Mouse (Mus musculus): Measurements from ENCODE around the gene Mlf2. TPM values are rescaled to one million over a fixed set of nuclear protein-coding genes. Genes with fewer than 3 reads are reported as not detected.
A peak's percentile ranks its signal among the peaks of the same experiment; 100 is the strongest.

The Mlf2 gene
- polyA plus RNA-seq, 1 experiment = 250 TPM

- Histone ChIP-seq H3K4me1 (ENCODE audit: control insufficient read depth, insufficient read depth, low read length) (no peaks in the 10 kb centered on the region), H3K27ac (ENCODE audit: insufficient read depth, low read length) (no peak within 1 kb of the TSS)
- TF ChIP-seq POLR2A (IDR thresholded peaks at IDR 0.05; ENCODE audit: low read depth, low read length) (no peak), CTCF (IDR thresholded peaks at IDR 0.05; ENCODE audit: borderline replicate concordance, insufficient read depth, low read length) (no peak)
Measured at GRCm38 (mm10) chr6:124911533-124912218, 19.5 kb upstream of the Mlf2 start, which contains the start of gene Lag3. Gene Lag3 (minus strand): TSS chr6:124911705.

GRCm38 (mm10) chr6:124913214-124913613, 18.0 kb upstream of the Mlf2 start:
- Histone ChIP-seq H3K4me3 (ENCODE audit: insufficient read depth, low read length) (no peak overlapping the region), H3K27ac (ENCODE audit: insufficient read depth, low read length) (no peak overlapping the region), H3K4me1 (ENCODE audit: control insufficient read depth, insufficient read depth, low read length) (no peaks in the 10 kb centered on the region)
- peak; percentile 26; the same call in 1 of the 2 replicates for TF ChIP-seq POLR2A (IDR thresholded peaks at IDR 0.05; ENCODE audit: low read depth, low read length)
- TF ChIP-seq CTCF (IDR thresholded peaks at IDR 0.05; ENCODE audit: borderline replicate concordance, insufficient read depth, low read length) = no peak

More at GRCm38 (mm10) chr6:124911533-124912218, 19.5 kb upstream of the Mlf2 start, which contains the start of gene Lag3:
- H3K4me3 ChIP-seq (ENCODE audit: insufficient read depth, low read length) = no peak within 1 kb of the TSS

- no peak overlapping the region for H3K4me3 ChIP-seq (ENCODE audit: insufficient read depth, low read length)
- H3K27ac ChIP-seq (ENCODE audit: insufficient read depth, low read length) = no peak overlapping the region
- H3K4me1 ChIP-seq (ENCODE audit: control insufficient read depth, insufficient read depth, low read length) = no peaks in the 10 kb centered on the region; the same call in 1 of the 2 replicates
- TF ChIP-seq CTCF (IDR thresholded peaks at IDR 0.05; ENCODE audit: borderline replicate concordance, insufficient read depth, low read length) (no peak), POLR2A (IDR thresholded peaks at IDR 0.05; ENCODE audit: low read depth, low read length) (no peak)
Measured at GRCm38 (mm10) chr6:124913721-124914285, 17.4 kb upstream of the Mlf2 start.

- H3K27ac ChIP-seq (ENCODE audit: insufficient read depth, low read length) = no peak overlapping the region
- TF ChIP-seq POLR2A (IDR thresholded peaks at IDR 0.05; ENCODE audit: low read depth, low read length) (no peak), CTCF (IDR thresholded peaks at IDR 0.05; ENCODE audit: borderline replicate concordance, insufficient read depth, low read length) (no peak)
- no peak overlapping the region for H3K4me3 ChIP-seq (ENCODE audit: insufficient read depth, low read length)
- H3K4me1 ChIP-seq (ENCODE audit: control insufficient read depth, insufficient read depth, low read length) = no peaks in the 10 kb centered on the region; the same call in 1 of the 2 replicates
Measured at GRCm38 (mm10) chr6:124914511-124914910, 16.7 kb upstream of the Mlf2 start.

GRCm38 (mm10) chr6:124915160-124915941, 15.8 kb upstream of the Mlf2 start:
- H3K27ac ChIP-seq (ENCODE audit: insufficient read depth, low read length) = no peak overlapping the region
- no peaks in the 10 kb centered on the region; the same call in 1 of the 2 replicates for H3K4me1 ChIP-seq (ENCODE audit: control insufficient read depth, insufficient read depth, low read length)
- TF ChIP-seq POLR2A (IDR thresholded peaks at IDR 0.05; ENCODE audit: low read depth, low read length) (peak; percentile 12), CTCF (IDR thresholded peaks at IDR 0.05; ENCODE audit: borderline replicate concordance, insufficient read depth, low read length) (no peak)
- H3K4me3 ChIP-seq (ENCODE audit: insufficient read depth, low read length) = peak overlapping the region; percentile 56

GRCm38 (mm10) chr6:124915942-124916694, 15.1 kb upstream of the Mlf2 start:
- H3K4me1 ChIP-seq (ENCODE audit: control insufficient read depth, insufficient read depth, low read length) = peaks cover 4% of the 10 kb centered on the region
- TF ChIP-seq CTCF (IDR thresholded peaks at IDR 0.05; ENCODE audit: borderline replicate concordance, insufficient read depth, low read length) (no peak), POLR2A (IDR thresholded peaks at IDR 0.05; ENCODE audit: low read depth, low read length) (peak; percentile 37; the same call in 1 of the 2 replicates)
- no peak overlapping the region for H3K27ac ChIP-seq (ENCODE audit: insufficient read depth, low read length)
- peak overlapping the region; percentile 56 for H3K4me3 ChIP-seq (ENCODE audit: insufficient read depth, low read length)

- H3K4me1 ChIP-seq (ENCODE audit: control insufficient read depth, insufficient read depth, low read length) = peaks cover 4% of the 10 kb centered on the region
- TF ChIP-seq CTCF (IDR thresholded peaks at IDR 0.05; ENCODE audit: borderline replicate concordance, insufficient read depth, low read length) (peak; percentile 49), POLR2A (IDR thresholded peaks at IDR 0.05; ENCODE audit: low read depth, low read length) (no peak)
- peak overlapping the region; percentile 56 for H3K4me3 ChIP-seq (ENCODE audit: insufficient read depth, low read length)
- H3K27ac ChIP-seq (ENCODE audit: insufficient read depth, low read length) = peak overlapping the region; percentile 84
Measured at GRCm38 (mm10) chr6:124916695-124917517, 14.3 kb upstream of the Mlf2 start.

GRCm38 (mm10) chr6:124917518-124918330, 13.5 kb upstream of the Mlf2 start:
- Histone ChIP-seq H3K4me3 (ENCODE audit: insufficient read depth, low read length) (peak overlapping the region; percentile 39), H3K4me1 (ENCODE audit: control insufficient read depth, insufficient read depth, low read length) (peaks cover 4% of the 10 kb centered on the region), H3K27ac (ENCODE audit: insufficient read depth, low read length) (peak overlapping the region; percentile 94)
- peak; percentile 88 for TF ChIP-seq POLR2A (IDR thresholded peaks at IDR 0.05; ENCODE audit: low read depth, low read length)
- no peak for TF ChIP-seq CTCF (IDR thresholded peaks at IDR 0.05; ENCODE audit: borderline replicate concordance, insufficient read depth, low read length)

All from embryonic fibroblast, embryonic 13.5 days (primary cell).